In genomic region chr5:51567659-51568058, GRCm38 (mm10) we compare ENCODE assay signal across 8 mouse cellular contexts. TPM values are rescaled to one million over a fixed set of nuclear protein-coding genes. Genes with fewer than 3 reads are reported as not detected.
DNase-seq lines count a peak whose midpoint lies in the region.

Gene Ppargc1a (minus strand): TSS chr5:51567726.

- intact Hi-C loops in left cerebral cortex, postnatal 4 days (cut with DNase I), result no loop called here

- DNase-seq in heart, adult 18-20 months, result no peak
- no peak for DNase-seq in heart, adult 11 months
- DNase-seq in adrenal gland, postnatal 4 days (ENCODE audit: low spot score in 2 of 2), result no peak
- peak; percentile 21 for DNase-seq in heart, adult 8-10 months (ENCODE audit: low spot score)
- no peak for DNase-seq in left cerebral cortex, postnatal 4 days
- DNase-seq in right cerebral cortex, postnatal 4 days, result no peak
- no peak for DNase-seq in cerebellum, postnatal 4 days (ENCODE audit: low spot score in 2 of 2)
- DNase-seq in embryo, embryonic 9.5 days (ENCODE audit: extremely low spot score), result no peak

RNA-seq across cellular contexts. Expression of gene Ppargc1a, which starts in this region (rescaled TPM):
- total RNA-seq in heart, adult 18-20 months (2021), result 100 to 1,000 TPM in 1 of 2 experiments, 10 to 100 TPM in 1; 99.6 to 126 TPM
- total RNA-seq in adrenal gland, postnatal 4 days (2021), result 10 to 100 TPM; 12.4 to 21.8 TPM
- 100 to 1,000 TPM in 2 of 4 experiments, 10 to 100 TPM in 2; 69.5 to 106 (median 92.6) TPM for total RNA-seq in heart, adult 8-10 months (2022)
- total RNA-seq in left cerebral cortex, postnatal 4 days (2021), result 10 to 100 TPM; 25.9 to 30.6 TPM
